Mouse (Mus musculus) erythroblast, embryonic 14.5 days (primary cell): Measurements from ENCODE around the gene Degs2.

Experiments used
- GATA1 ChIP-seq: IDR thresholded peaks from 2 replicates; pipeline ENCODE4 v1.6.1; 2012; ENCODE audit warnings: low read length, inconsistent platforms, mixed read lengths
- TAL1 ChIP-seq: IDR thresholded peaks from 3 replicates; pipeline ENCODE4 v1.6.1; 2012; ENCODE audit warnings: low read length, inconsistent platforms, mixed read lengths

DNA sequence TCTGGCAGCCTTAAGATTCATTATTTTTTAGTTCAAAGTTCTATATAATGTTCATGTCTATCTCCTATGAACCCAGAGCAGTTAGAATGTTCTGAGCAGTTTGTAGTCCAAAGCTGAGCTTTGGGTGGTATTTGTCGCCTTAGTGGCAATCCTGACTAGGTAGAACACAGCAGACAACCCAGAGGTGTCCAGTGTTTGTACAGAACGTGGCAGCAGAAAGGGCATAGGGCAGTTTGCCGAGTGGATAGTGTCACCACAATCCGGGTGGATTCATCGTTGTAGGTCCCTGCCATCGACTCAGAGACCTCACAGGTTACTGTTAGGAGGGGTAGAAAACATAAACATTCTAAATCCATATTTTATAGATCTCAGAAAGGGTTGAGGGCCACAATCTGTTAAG lies 3.4 kb upstream of the Degs2 start:
- TF ChIP-seq GATA1 (no peak), TAL1 (no peak)
